Mouse (Mus musculus): ENCODE results near the gene Grid2. TPM values are rescaled to one million over a fixed set of nuclear protein-coding genes. Genes with fewer than 3 reads are reported as not detected.

The Grid2 gene
- polyA plus RNA-seq, 1 experiment, result 0.06 TPM

DNA sequence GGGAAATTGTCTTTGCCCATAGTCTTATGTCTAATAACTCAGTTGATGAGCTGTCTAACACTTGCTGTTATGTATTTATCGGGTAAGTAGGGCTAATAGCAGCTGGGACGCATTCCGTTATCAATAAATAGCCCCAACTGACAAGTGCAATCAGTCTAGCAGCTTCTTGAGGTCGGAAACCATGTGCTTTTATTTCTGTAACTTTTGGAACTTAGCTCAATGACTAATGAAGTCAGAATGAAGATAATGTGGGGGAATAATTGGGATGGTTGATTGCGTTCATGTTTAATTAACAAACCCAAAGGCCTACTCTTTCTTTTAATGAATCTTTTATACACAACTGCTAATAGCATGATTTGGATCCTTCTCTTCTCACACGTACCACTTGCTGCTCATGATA lies 666.3 kb downstream of the Grid2 start:
- Histone ChIP-seq H3K4me3 (ENCODE audit: control insufficient read depth, low read depth, low read length) (no peak overlapping the region), H3K36me3 (ENCODE audit: control insufficient read depth, insufficient read depth, low read length) (no peaks in the 10 kb centered on the region), H3K27ac (ENCODE audit: control insufficient read depth, insufficient read depth, low read depth, low read length) (no peak overlapping the region), H3K27me3 (ENCODE audit: control insufficient read depth, insufficient read depth, low read length) (no peaks in the 10 kb centered on the region), H3K4me1 (ENCODE audit: control insufficient read depth, insufficient read depth, low read length) (no peaks in the 10 kb centered on the region)
- no peak for TF ChIP-seq POLR2A (IDR thresholded peaks at IDR 0.05; ENCODE audit: control insufficient read depth, low read depth, low read length)
- no peak for TF ChIP-seq CTCF (IDR thresholded peaks at IDR 0.05; ENCODE audit: control insufficient read depth, insufficient read depth, insufficient replicate concordance, low read depth, low read length)

DNA sequence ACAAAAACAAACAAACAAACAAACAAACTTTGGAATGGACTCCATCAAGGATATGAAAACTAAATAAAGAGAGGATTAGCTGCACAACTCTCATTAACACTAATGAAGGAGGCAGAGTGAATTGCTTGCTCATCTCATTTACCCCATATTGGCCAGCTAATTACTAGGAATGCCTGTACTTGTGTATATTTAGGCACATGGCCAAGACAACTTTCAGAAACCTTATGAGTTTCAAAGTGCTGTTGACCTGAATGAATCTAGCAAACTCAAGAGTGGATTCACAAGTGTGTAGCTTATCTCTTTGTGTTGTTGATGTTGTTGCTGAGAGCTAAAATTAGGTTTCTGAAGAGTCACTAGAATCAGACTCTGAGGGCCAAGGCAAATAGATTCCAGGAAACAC lies 675.5 kb downstream of the Grid2 start:
- H3K4me1 ChIP-seq (ENCODE audit: control insufficient read depth, insufficient read depth, low read length), result no peaks in the 10 kb centered on the region
- no peaks in the 10 kb centered on the region for H3K27me3 ChIP-seq (ENCODE audit: control insufficient read depth, insufficient read depth, low read length)
- H3K4me3 ChIP-seq (ENCODE audit: control insufficient read depth, low read depth, low read length), result no peak overlapping the region
- TF ChIP-seq POLR2A (IDR thresholded peaks at IDR 0.05; ENCODE audit: control insufficient read depth, low read depth, low read length), result no peak
- no peak for TF ChIP-seq CTCF (IDR thresholded peaks at IDR 0.05; ENCODE audit: control insufficient read depth, insufficient read depth, insufficient replicate concordance, low read depth, low read length)
- H3K27ac ChIP-seq (ENCODE audit: control insufficient read depth, insufficient read depth, low read depth, low read length), result no peak overlapping the region
- H3K36me3 ChIP-seq (ENCODE audit: control insufficient read depth, insufficient read depth, low read length), result no peaks in the 10 kb centered on the region

DNA sequence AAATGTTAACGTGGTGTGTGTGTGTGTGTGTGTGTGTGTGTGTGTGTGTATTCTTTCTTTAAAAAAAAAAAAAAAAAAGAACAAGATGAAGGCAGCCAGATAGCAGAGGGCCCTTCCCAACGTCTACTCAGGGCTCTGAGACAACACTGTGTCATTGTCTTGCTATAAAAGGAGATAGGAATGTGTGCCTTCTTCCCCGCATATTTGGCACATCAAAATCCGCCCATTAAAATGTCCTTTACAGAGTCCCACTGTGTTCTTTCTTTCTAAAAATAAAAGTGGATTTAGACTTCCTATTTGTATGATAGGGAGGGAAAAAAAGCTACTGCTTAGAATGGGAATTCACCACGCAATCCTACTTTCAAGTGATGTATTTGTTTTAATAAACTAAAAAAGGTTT lies 691.0 kb downstream of the Grid2 start:
- H3K4me1 ChIP-seq (ENCODE audit: control insufficient read depth, insufficient read depth, low read length), result no peaks in the 10 kb centered on the region
- H3K27ac ChIP-seq (ENCODE audit: control insufficient read depth, insufficient read depth, low read depth, low read length), result no peak overlapping the region
- no peaks in the 10 kb centered on the region for H3K27me3 ChIP-seq (ENCODE audit: control insufficient read depth, insufficient read depth, low read length)
- TF ChIP-seq POLR2A (IDR thresholded peaks at IDR 0.05; ENCODE audit: control insufficient read depth, low read depth, low read length), result no peak
- no peak overlapping the region for H3K4me3 ChIP-seq (ENCODE audit: control insufficient read depth, low read depth, low read length)
- no peaks in the 10 kb centered on the region for H3K36me3 ChIP-seq (ENCODE audit: control insufficient read depth, insufficient read depth, low read length)

DNA sequence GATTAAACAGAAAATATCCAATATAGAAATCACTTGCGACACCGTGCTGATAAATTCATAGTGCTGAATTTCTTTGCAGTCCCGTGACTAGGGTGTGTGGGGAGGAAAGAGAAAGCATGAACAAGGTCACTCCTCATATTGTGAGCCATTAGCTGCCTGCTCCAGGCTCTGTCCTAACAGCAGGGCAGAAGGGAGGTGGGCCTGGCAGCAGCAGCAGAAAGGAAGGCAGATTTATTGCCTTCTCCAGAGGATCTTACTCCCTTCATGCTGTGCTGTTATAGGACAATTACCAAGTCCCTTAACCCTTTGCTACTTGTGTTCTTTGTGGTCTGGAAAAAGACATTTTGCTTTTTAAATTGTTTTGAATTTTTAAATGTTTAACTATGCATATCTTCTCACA lies 708.1 kb downstream of the Grid2 start:
- Histone ChIP-seq H3K4me3 (ENCODE audit: control insufficient read depth, low read depth, low read length) (no peak overlapping the region), H3K27ac (ENCODE audit: control insufficient read depth, insufficient read depth, low read depth, low read length) (no peak overlapping the region), H3K4me1 (ENCODE audit: control insufficient read depth, insufficient read depth, low read length) (no peaks in the 10 kb centered on the region), H3K27me3 (ENCODE audit: control insufficient read depth, insufficient read depth, low read length) (no peaks in the 10 kb centered on the region), H3K36me3 (ENCODE audit: control insufficient read depth, insufficient read depth, low read length) (no peaks in the 10 kb centered on the region)
- TF ChIP-seq POLR2A (IDR thresholded peaks at IDR 0.05; ENCODE audit: control insufficient read depth, low read depth, low read length), result no peak
- TF ChIP-seq CTCF (IDR thresholded peaks at IDR 0.05; ENCODE audit: control insufficient read depth, insufficient read depth, insufficient replicate concordance, low read depth, low read length), result no peak

DNA sequence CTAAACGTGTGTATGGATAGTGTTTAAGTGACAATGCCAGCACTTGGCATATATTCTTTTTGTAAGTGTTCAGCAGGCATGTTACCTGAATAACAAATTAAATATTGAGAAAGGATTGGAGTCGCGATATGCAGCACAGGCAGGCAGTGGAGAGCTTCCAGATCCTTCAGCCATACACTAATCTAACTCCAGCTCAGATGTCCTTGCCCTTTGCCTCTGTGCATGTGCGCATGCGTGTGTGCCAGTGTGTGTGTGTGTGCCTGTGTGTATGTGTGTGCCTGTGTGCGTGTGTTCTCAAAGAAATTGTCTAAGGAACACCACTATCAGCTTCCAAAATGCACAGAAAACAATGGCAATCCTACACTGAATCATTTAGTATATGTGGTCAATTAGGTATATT lies 708.6 kb downstream of the Grid2 start:
- no peak for TF ChIP-seq POLR2A (IDR thresholded peaks at IDR 0.05; ENCODE audit: control insufficient read depth, low read depth, low read length)
- TF ChIP-seq CTCF (IDR thresholded peaks at IDR 0.05; ENCODE audit: control insufficient read depth, insufficient read depth, insufficient replicate concordance, low read depth, low read length), result no peak
- Histone ChIP-seq H3K27me3 (ENCODE audit: control insufficient read depth, insufficient read depth, low read length) (no peaks in the 10 kb centered on the region), H3K4me3 (ENCODE audit: control insufficient read depth, low read depth, low read length) (no peak overlapping the region), H3K27ac (ENCODE audit: control insufficient read depth, insufficient read depth, low read depth, low read length) (no peak overlapping the region), H3K4me1 (ENCODE audit: control insufficient read depth, insufficient read depth, low read length) (no peaks in the 10 kb centered on the region), H3K36me3 (ENCODE audit: control insufficient read depth, insufficient read depth, low read length) (no peaks in the 10 kb centered on the region)

DNA sequence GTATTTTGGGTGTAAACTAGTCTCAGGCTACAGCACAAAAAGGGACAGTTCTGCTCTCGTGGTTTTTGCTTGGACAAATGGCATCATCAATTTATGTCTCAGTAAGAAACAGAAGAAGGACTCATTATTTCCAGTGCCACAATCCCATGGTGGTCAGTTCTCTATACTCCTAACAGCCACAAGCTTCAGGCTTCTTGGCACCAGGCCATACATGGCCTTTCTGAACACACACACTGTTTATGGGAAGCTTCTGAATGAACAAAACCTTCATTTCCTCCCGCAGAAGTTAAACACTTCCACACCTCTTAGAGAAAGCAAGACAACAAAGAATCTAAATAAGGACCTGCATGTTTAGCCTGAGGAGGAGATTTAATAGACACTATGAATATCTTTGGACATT lies 709.1 kb downstream of the Grid2 start:
- Histone ChIP-seq H3K4me1 (ENCODE audit: control insufficient read depth, insufficient read depth, low read length) (no peaks in the 10 kb centered on the region), H3K36me3 (ENCODE audit: control insufficient read depth, insufficient read depth, low read length) (no peaks in the 10 kb centered on the region), H3K27me3 (ENCODE audit: control insufficient read depth, insufficient read depth, low read length) (no peaks in the 10 kb centered on the region), H3K27ac (ENCODE audit: control insufficient read depth, insufficient read depth, low read depth, low read length) (no peak overlapping the region), H3K4me3 (ENCODE audit: control insufficient read depth, low read depth, low read length) (no peak overlapping the region)
- TF ChIP-seq CTCF (IDR thresholded peaks at IDR 0.05; ENCODE audit: control insufficient read depth, insufficient read depth, insufficient replicate concordance, low read depth, low read length), result no peak
- no peak for TF ChIP-seq POLR2A (IDR thresholded peaks at IDR 0.05; ENCODE audit: control insufficient read depth, low read depth, low read length)

DNA sequence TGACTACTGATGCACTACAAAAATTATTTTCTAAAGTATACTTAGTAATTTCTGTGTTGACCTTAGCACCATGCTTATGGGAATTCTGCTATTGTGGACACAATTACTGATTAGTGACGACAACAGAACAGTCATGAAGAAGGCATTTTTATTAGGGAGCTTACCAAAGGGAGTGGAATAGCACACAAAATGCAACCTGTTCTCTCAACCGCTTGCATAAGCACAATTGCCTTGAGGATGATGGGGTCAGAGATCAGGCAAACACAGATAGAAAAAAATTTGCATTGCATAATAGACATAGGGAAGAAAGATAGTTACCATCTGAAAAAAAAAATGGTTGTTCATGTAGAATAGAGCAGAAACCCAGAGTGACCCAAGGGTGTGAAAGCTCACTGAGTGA lies 790.4 kb downstream of the Grid2 start:
- no peaks in the 10 kb centered on the region for H3K36me3 ChIP-seq (ENCODE audit: control insufficient read depth, insufficient read depth, low read length)
- TF ChIP-seq CTCF (IDR thresholded peaks at IDR 0.05; ENCODE audit: control insufficient read depth, insufficient read depth, insufficient replicate concordance, low read depth, low read length) (no peak), POLR2A (IDR thresholded peaks at IDR 0.05; ENCODE audit: control insufficient read depth, low read depth, low read length) (no peak)
- H3K27ac ChIP-seq (ENCODE audit: control insufficient read depth, insufficient read depth, low read depth, low read length), result no peak overlapping the region
- no peak overlapping the region for H3K4me3 ChIP-seq (ENCODE audit: control insufficient read depth, low read depth, low read length)
- no peaks in the 10 kb centered on the region for H3K27me3 ChIP-seq (ENCODE audit: control insufficient read depth, insufficient read depth, low read length)
- H3K4me1 ChIP-seq (ENCODE audit: control insufficient read depth, insufficient read depth, low read length), result no peaks in the 10 kb centered on the region

DNA sequence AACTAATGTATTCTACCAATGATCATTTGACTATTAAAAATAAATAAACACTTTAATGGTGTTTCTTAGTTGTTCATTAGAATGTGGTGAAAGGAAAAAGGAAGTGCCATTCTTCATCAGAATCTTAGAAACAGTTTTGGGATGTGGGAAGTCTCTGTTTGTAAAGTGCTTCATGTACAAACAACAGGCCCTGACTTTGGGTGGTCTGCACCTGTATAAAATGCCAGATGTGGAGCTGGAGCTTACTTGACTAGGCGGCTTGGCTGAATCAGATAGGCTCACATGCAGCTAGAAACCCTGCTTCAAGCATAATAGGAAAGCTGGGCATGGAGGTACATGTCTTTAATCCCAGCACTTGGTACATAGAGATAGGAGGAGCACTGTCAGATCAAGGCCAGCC lies 791.1 kb downstream of the Grid2 start:
- Histone ChIP-seq H3K4me3 (ENCODE audit: control insufficient read depth, low read depth, low read length) (no peak overlapping the region), H3K27me3 (ENCODE audit: control insufficient read depth, insufficient read depth, low read length) (no peaks in the 10 kb centered on the region), H3K4me1 (ENCODE audit: control insufficient read depth, insufficient read depth, low read length) (no peaks in the 10 kb centered on the region), H3K27ac (ENCODE audit: control insufficient read depth, insufficient read depth, low read depth, low read length) (no peak overlapping the region), H3K36me3 (ENCODE audit: control insufficient read depth, insufficient read depth, low read length) (no peaks in the 10 kb centered on the region)
- TF ChIP-seq CTCF (IDR thresholded peaks at IDR 0.05; ENCODE audit: control insufficient read depth, insufficient read depth, insufficient replicate concordance, low read depth, low read length), result no peak
- TF ChIP-seq POLR2A (IDR thresholded peaks at IDR 0.05; ENCODE audit: control insufficient read depth, low read depth, low read length), result no peak
